Mouse (Mus musculus) stomach, postnatal 0 days (tissue): ENCODE results near the gene 4632433K11Rik. TPM values are rescaled to one million over a fixed set of nuclear protein-coding genes. Genes with fewer than 3 reads are reported as not detected.
"Not testable (repeated sequence)": the region's sequence is repeated elsewhere in the genome, so short reads cannot be mapped to it uniquely, and the experiment has no call there.

Experiments used
- ATAC-seq: fragments of 200-750 bp; cut with Nextera tagmentation; 2 replicates; pipeline ENCODE4 v1.8.0; 2017; ENCODE audit not compliant: low FRiP score, low TSS enrichment
- DNase-seq: peaks from one replicate; pipeline ENCODE4 v3.0.0-alpha.2; 2016; ENCODE audit warnings: low spot score
- H3K27ac ChIP-seq: fragments of 300-500 bp; sonication (generic); replicated peaks from 2 replicates; pipeline ENCODE4 v1.5.1; 2014; ENCODE audit warnings: mild to moderate bottlenecking, control low read depth
- H3K27me3 ChIP-seq: fragments of 300-500 bp; sonication (generic); 2 replicates; pipeline ENCODE4 v1.6.1; 2014; ENCODE audit warnings: low read length; ENCODE audit not compliant: control insufficient read depth, insufficient read depth
- H3K36me3 ChIP-seq: fragments of 300-500 bp; sonication (generic); 2 replicates; pipeline ENCODE4 v1.6.1; 2014; ENCODE audit warnings: low read length, mixed read lengths; ENCODE audit not compliant: control insufficient read depth, insufficient read depth
- H3K4me1 ChIP-seq: fragments of 300-500 bp; sonication (generic); replicated peaks from 2 replicates; pipeline ENCODE4 v1.6.1; 2014; ENCODE audit warnings: antibody characterized with exemption; ENCODE audit not compliant: control insufficient read depth, insufficient read depth
- H3K4me2 ChIP-seq: fragments of 300-500 bp; sonication (generic); replicated peaks from 2 replicates; pipeline ENCODE4 v1.6.1; 2014; ENCODE audit warnings: low read depth, mild to moderate bottlenecking, control low read depth, moderate library complexity
- H3K4me3 ChIP-seq: fragments of 300-500 bp; sonication (generic); 2 replicates; pipeline ENCODE4 v1.5.1; 2014; ENCODE audit warnings: low read depth, low read length, control low read depth
- H3K9ac ChIP-seq: fragments of 300-500 bp; sonication (generic); 2 replicates; pipeline ENCODE4 v1.6.1; 2014; ENCODE audit warnings: mild to moderate bottlenecking, low read length, control low read depth, mixed read lengths
- H3K9me3 ChIP-seq: fragments of 300-500 bp; sonication (generic); 2 replicates; pipeline ENCODE4 v1.6.1; 2016; ENCODE audit warnings: low read length; ENCODE audit not compliant: control insufficient read depth
- CTCF ChIP-seq: IDR thresholded peaks from 2 replicates; pipeline ENCODE4 v1.5.1; 2016; ENCODE audit warnings: antibody characterized with exemption, low read depth, mild to moderate bottlenecking, moderate library complexity
- EP300 ChIP-seq: optimal IDR thresholded peaks from 2 replicates; pipeline ENCODE3; 2016; ENCODE audit warnings: antibody characterized with exemption
- WGBS: fragments of 180-500 bp; shearing (Covaris S2); extraction: QIAGEN DNeasy Blood & Tissue Kit; methylation state at CpG from one replicate; pipeline ENCODE4 v1.1.7; 2014; 5-methylcytosine and 5-hydroxymethylcytosine counted together
- polyA plus RNA-seq: library from polyadenylated mRNA; unstranded; fragments of >200 nt; fragmentation: Nextera tagmentation; extraction: Ambion mirVana; gene quantifications from 2 replicates; pipeline ENCODE4 v1.2.1, GENCODE M21; 2015

The 4632433K11Rik gene
- polyA plus RNA-seq, 1 experiment from 2014 or later: not detected

DNA sequence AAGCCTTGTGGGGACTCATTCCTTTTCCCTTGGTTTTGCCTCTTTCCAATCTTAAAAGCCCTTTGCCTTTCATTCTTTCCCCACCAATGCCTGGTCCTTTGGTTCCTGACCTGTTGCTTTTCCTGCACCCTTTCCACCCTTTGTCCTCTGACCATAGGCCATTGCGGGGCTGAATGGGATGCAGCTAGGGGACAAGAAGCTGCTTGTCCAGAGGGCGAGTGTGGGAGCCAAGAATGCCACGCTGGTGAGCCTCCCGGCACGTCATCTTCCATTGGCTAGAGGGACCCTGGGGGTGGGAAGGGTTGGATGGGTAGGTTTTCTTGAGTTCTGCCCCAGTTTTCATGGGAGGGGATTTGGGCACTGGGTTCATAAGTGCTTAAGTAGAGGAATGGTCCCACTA lies 41.1 kb downstream of the 4632433K11Rik start:
- TF ChIP-seq EP300: no peak
- no peak for TF ChIP-seq CTCF
- Histone ChIP-seq H3K4me2 (no peak overlapping the region), H3K4me3 (no peak overlapping the region), H3K9me3 (no peaks in the 10 kb centered on the region), H3K9ac (no peak overlapping the region), H3K27me3 (no peaks in the 10 kb centered on the region), H3K4me1 (no peaks in the 10 kb centered on the region), H3K36me3 (peaks cover 40% of the 10 kb centered on the region), H3K27ac (no peak overlapping the region)
- DNase-seq: no peak
- 87% methylated on average over 5 of the region's 5 CpGs for WGBS
- no peak for ATAC-seq

DNA sequence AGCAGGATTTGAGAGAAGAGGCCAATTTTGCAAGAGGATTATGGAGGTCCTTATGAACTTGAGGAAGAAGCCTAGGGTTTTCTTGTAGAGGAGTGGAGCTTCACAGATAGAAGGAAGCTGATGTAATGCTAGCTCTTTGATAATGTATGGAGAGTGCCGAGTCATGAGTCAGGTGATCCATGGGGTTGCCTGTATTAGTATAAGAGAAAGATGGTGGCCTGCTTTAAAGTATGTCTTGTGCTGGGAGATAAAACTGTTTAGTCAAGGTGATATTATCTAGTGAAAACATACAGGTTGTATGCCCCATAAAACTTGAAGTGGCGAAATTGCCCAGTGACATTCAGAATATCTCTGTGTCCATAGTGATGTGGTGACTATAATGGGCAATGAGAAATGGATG lies 43.0 kb downstream of the 4632433K11Rik start:
- TF ChIP-seq CTCF (no peak), EP300 (no peak)
- no peak for DNase-seq
- Histone ChIP-seq H3K36me3 (peaks cover 27% of the 10 kb centered on the region), H3K4me3 (no peak overlapping the region), H3K9me3 (no peaks in the 10 kb centered on the region), H3K27ac (no peak overlapping the region), H3K9ac (no peak overlapping the region), H3K27me3 (no peaks in the 10 kb centered on the region), H3K4me2 (no peak overlapping the region), H3K4me1 (0 out of 2 replicates have a peak, but pooled peaks cover 2% of the 10 kb centered on the region)
- ATAC-seq: no peak
- WGBS: 64% methylated on average over 2 of the region's 2 CpGs

DNA sequence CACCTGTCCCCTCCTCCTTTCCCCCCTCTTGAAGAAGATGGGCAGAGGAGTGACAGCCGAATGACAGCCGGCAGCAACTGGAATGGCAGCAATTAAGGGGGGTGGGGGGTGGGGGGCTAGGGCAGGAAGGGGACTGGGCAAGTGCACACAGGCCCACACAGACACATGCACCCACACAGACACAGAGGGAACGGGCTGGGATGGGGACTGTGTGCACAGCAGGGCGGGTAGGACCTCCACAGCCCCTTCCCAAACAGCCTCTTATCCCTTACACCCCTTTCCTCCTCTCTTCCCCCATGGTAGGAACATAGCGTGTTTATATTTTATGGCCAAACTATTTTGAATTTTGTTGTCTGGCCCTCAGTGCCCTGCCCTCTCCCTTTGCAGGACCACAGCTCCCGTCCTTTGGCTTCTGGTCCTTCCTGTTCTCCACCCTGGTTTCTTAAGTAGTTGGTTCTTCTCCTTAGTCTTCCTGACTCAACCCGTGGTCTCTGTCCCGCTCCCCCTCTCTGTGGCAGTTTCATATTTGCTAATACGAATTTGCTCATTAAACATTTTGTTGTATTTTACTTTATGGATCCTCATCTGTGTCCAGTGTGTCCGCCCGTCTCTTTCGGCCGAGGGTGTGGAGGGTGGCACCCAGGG lies 45.6 kb downstream of the 4632433K11Rik start:
- not testable (repeated sequence) for DNase-seq, H3K9me3 ChIP-seq, ATAC-seq, H3K4me1 ChIP-seq, H3K27me3 ChIP-seq
- peak overlapping the region; percentile 98 for H3K27ac ChIP-seq
- WGBS: 33% methylated on average over 9 of the region's 13 CpGs
- H3K4me3 ChIP-seq: peak overlapping the region; percentile 99
- H3K36me3 ChIP-seq: peaks cover 20% of the 10 kb centered on the region
- H3K9ac ChIP-seq: peak overlapping the region; percentile 99
- H3K4me2 ChIP-seq: peak overlapping the region; percentile 85

DNA sequence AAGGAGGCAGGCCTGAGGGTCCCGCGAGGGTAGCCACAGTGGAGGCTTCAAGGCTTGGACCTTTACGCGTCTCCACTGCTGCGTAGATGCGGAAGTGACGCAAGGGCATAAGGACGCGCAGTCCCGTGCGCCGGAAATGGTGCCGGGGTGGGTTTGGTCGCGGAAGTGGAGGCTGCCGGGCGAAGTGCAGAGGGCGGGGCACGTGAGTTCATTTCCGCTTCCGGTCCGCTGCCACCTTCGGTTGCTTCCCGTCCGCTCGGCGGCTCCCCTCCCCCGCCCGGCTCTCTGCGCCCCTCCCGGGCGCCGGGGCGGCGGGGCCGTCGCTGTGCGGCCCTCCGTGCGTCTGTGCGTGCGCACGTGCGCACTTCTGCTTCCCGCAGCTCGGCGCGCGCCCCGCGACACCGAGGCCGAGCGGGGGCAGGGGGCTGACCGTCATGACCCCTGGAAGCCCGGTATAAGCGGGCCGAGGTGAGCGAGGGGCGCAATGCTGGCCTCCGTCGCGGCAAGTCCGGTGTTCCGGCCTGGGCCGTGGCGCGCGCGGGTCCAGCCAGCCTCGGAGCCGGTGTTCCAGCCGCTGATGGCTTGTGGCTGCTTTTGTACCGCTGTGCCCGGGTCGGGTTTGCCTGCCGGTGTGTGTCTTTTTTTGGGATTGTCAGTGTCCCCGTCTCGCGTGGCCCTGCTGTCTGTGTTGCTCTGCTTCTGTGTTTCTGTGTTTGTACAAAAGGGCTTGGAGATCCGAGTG lies 46.3 kb downstream of the 4632433K11Rik start, which contains the start of gene Epn1:
Epn1 (plus strand) TSS at position 226 of the 742 bp plus-strand sequence.
- WGBS: under 1% methylated on average over 77 of the region's 81 CpGs
- peak; percentile 98 for DNase-seq
- Histone ChIP-seq H3K4me3 (peak within 1 kb of the TSS; percentile 99), H3K9ac (peak within 1 kb of the TSS; percentile 99), H3K9me3 (no peaks in the 10 kb centered on the region), H3K4me1 (0 out of 2 replicates have a peak, but pooled peaks cover 2% of the 10 kb centered on the region), H3K27ac (peak within 1 kb of the TSS; percentile 98), H3K36me3 (peaks cover 16% of the 10 kb centered on the region), H3K4me2 (peak within 1 kb of the TSS; percentile 85), H3K27me3 (no peaks in the 10 kb centered on the region)
- TF ChIP-seq EP300: no peak
- TF ChIP-seq CTCF: no peak
- ATAC-seq: peak; percentile 97

DNA sequence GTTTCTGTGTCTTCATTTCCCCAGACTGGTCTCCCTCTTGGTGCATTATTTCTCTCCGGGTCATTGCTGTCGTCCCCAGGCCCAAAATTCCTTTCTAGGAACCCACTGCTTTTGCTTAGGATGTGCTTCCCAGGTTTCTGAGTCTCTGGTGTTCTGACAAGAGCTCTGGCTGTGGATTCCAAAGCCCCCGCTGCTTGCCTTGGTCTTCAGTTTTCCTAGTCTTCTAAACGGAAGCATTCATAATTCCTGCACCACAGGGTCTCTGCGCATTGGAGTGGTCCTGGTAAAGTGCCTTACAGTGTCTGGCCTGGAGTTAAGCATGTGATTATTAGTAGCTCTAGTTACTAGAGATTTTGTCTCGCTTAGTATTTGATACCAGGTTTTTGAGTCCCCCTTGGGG lies 46.9 kb downstream of the 4632433K11Rik start:
- ATAC-seq (no peak), DNase-seq (no peak)
- 8% methylated on average over 6 of the region's 6 CpGs for WGBS
- Histone ChIP-seq H3K4me1 (0 out of 2 replicates have a peak, but pooled peaks cover 2% of the 10 kb centered on the region), H3K4me3 (peak overlapping the region; percentile 99), H3K9ac (peak overlapping the region; percentile 99), H3K9me3 (no peaks in the 10 kb centered on the region), H3K27me3 (no peaks in the 10 kb centered on the region), H3K4me2 (peak overlapping the region; percentile 85), H3K36me3 (peaks cover 20% of the 10 kb centered on the region), H3K27ac (peak overlapping the region; percentile 98)
- TF ChIP-seq EP300: no peak
- TF ChIP-seq CTCF: no peak

DNA sequence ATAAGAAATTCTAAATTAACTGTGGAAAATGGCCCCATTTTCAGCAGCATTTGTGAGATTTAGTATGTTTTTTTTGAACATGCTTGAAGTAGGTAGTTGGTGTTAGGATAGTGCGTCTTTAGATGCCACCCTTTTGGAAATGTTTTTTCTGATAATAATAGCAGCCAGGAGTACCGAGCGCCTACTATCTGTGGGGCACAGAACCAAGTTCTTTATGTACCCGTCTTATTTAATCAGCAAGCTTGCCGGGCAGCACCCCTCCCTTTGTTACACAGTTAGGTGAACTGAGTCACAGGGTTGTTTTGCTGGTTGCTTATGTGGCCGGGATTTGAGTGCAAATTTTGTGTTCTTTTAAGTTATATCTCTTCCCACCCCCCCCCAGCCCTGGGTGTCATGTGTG lies 47.3 kb downstream of the 4632433K11Rik start:
- TF ChIP-seq EP300 (no peak), CTCF (peak; percentile 32)
- peaks cover 18% of the 10 kb centered on the region for H3K36me3 ChIP-seq

More for the DNA sequence above, 47.3 kb downstream of the 4632433K11Rik start:
- Histone ChIP-seq H3K9ac (peak overlapping the region; percentile 99), H3K4me1 (0 out of 2 replicates have a peak, but pooled peaks cover 2% of the 10 kb centered on the region), H3K9me3 (no peaks in the 10 kb centered on the region), H3K27ac (peak overlapping the region; percentile 98), H3K27me3 (no peaks in the 10 kb centered on the region), H3K4me3 (peak overlapping the region; percentile 99), H3K4me2 (peak overlapping the region; percentile 85)
- WGBS: 35% methylated on average over 6 of the region's 6 CpGs
- no peak for ATAC-seq
- DNase-seq: peak; percentile 33
